Mouse (Mus musculus) testis, adult 2 months (tissue): Measurements from ENCODE around the gene Otp. TPM values are rescaled to one million over a fixed set of nuclear protein-coding genes. Genes with fewer than 3 reads are reported as not detected.

Source experiments
- H3K27ac ChIP-seq: fragments of 200-500 bp; 2 replicates; pipeline ENCODE4 v1.5.1; 2012; ENCODE audit warnings: low read depth, low read length; ENCODE audit not compliant: control insufficient read depth, insufficient read depth
- H3K27me3 ChIP-seq: fragments of 200-500 bp; 2 replicates; pipeline ENCODE4 v1.6.1; 2012; ENCODE audit warnings: mild to moderate bottlenecking, low read length, moderate library complexity; ENCODE audit not compliant: control insufficient read depth, insufficient read depth
- H3K36me3 ChIP-seq: fragments of 200-500 bp; 2 replicates; pipeline ENCODE4 v1.6.1; 2012; ENCODE audit warnings: mild to moderate bottlenecking, low read length; ENCODE audit not compliant: control insufficient read depth, insufficient read depth
- H3K4me1 ChIP-seq: fragments of 200-500 bp; 2 replicates; pipeline ENCODE4 v1.6.1; 2012; ENCODE audit warnings: low read length; ENCODE audit not compliant: control insufficient read depth, insufficient read depth
- H3K4me3 ChIP-seq: fragments of 200-500 bp; 2 replicates; pipeline ENCODE4 v1.5.1; 2012; ENCODE audit warnings: low read depth, mild to moderate bottlenecking, low read length, moderate library complexity, mixed read lengths; ENCODE audit not compliant: control insufficient read depth
- CTCF ChIP-seq: fragments of 200-500 bp; IDR thresholded peaks from 2 replicates; pipeline ENCODE4 v1.5.1; 2012; ENCODE audit warnings: low read depth, mild to moderate bottlenecking, inconsistent platforms, low read length, moderate library complexity; ENCODE audit not compliant: control insufficient read depth, insufficient read depth, insufficient replicate concordance
- POLR2A ChIP-seq: fragments of 200-500 bp; IDR thresholded peaks from 2 replicates; pipeline ENCODE4 v1.6.1; 2012; ENCODE audit warnings: low read depth, mild to moderate bottlenecking, inconsistent platforms, low read length, moderate library complexity; ENCODE audit not compliant: control insufficient read depth
- polyA plus RNA-seq: library from polyadenylated mRNA; depleted of rRNA; stranded (reverse); fragments of >200 nt; gene quantifications from 2 replicates; pipeline ENCODE4 v1.2.3, GENCODE M21; 2012; rRNA removed

Gene Otp
- polyA plus RNA-seq, 1 experiment: not detected

DNA sequence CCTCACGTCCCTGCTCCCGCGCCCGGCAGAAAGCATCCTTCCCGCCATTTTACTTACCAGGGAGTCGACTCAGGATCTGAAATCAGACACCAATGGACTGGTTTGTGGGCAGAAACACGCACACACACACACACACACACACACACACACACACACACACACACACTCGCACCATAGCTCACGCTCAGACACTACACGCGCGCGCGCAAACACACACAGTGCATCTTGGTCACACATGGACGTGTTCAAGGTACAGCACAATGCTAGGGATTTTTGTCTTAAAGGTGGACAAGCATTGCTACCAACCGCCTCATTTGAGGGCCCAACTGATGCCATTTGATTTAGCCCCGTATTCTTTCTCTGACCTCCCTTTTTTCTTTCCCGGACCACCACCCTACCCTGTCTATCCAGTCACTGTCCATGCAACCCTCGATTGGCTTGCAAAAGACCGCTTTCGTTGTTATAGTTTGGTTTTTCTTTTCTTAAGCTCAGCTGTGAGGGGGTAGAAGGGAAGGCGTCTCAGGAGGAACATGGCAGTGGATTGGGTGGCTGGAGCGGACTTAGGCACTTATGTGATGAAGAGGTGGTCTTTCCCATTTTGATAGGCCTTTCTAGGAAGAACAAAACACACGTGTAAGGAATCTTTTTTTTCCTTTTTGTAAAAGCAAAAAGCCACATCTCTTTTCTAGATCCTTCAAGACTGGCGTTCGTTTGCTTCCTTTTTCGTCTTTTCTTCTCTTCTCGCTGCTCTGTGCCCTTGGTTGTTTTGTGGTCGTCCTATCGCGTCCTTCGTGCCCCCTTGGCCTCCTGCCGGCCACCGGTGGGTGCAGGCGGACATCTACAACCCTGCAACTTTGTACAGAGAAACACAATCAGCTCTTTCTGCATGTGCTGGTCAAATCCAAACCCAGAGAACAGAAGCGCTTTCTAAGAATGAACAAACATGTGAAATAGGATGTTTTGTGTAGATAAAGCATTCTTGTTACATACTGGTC, 8.9 kb downstream of the Otp start:
- H3K27ac ChIP-seq: no peak overlapping the region
- H3K27me3 ChIP-seq: no peaks in the 10 kb centered on the region
- peaks cover 20% of the 10 kb centered on the region for H3K4me1 ChIP-seq
- 0 out of 2 replicates have a peak overlapping the region, but pooled peaks have one; percentile 7 for H3K4me3 ChIP-seq
- H3K36me3 ChIP-seq: no peaks in the 10 kb centered on the region
- TF ChIP-seq POLR2A (no peak), CTCF (no peak)

- no peak for TF ChIP-seq CTCF
- no peak for TF ChIP-seq POLR2A
- peaks cover 20% of the 10 kb centered on the region for H3K4me1 ChIP-seq
- no peaks in the 10 kb centered on the region for H3K27me3 ChIP-seq
- no peaks in the 10 kb centered on the region for H3K36me3 ChIP-seq
- H3K27ac ChIP-seq: peak overlapping the region; percentile 44
- peak overlapping the region; percentile 85 for H3K4me3 ChIP-seq
Observed at GRCm38 (mm10) chr13:94885291-94886235, 10.2 kb downstream of the Otp start.

- H3K27me3 ChIP-seq: no peaks in the 10 kb centered on the region
- no peak for TF ChIP-seq POLR2A
- no peak for TF ChIP-seq CTCF
Observed at GRCm38 (mm10) chr13:94907841-94908240, 32.4 kb downstream of the Otp start.

DNA sequence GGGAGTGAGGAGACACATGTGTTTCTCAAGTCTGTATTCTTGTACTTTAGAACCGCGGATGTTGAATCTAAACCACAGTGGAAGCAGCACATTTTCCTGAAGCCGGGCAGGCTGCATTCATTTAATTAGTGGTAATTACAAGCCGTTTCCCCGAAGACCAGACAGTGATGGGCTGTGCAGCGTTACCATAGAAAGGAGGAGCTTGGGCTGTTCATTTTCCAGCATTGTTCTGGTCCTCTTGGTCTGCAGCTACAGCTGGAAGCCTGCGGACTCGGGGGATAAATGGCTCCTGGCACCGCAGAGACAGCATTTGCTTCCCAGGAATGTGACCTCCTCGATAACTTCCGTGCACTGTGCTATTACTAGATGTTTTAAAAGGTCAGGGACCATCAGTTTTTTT, 37.6 kb downstream of the Otp start:
- H3K4me1 ChIP-seq: peaks cover 2% of the 10 kb centered on the region
- H3K36me3 ChIP-seq: no peaks in the 10 kb centered on the region
- TF ChIP-seq CTCF: no peak
- no peak for TF ChIP-seq POLR2A
- no peak overlapping the region for H3K27ac ChIP-seq
- no peaks in the 10 kb centered on the region for H3K27me3 ChIP-seq
- H3K4me3 ChIP-seq: no peak overlapping the region

More at GRCm38 (mm10) chr13:94907841-94908240, 32.4 kb downstream of the Otp start:
- peak overlapping the region; percentile 9; the same call in 1 of the 2 replicates for H3K4me3 ChIP-seq
- no peaks in the 10 kb centered on the region for H3K36me3 ChIP-seq
- H3K27ac ChIP-seq: peak overlapping the region; percentile 55
- peaks cover 4% of the 10 kb centered on the region for H3K4me1 ChIP-seq

- Histone ChIP-seq H3K4me3 (no peak overlapping the region), H3K27ac (no peak overlapping the region), H3K4me1 (no peaks in the 10 kb centered on the region), H3K27me3 (no peaks in the 10 kb centered on the region), H3K36me3 (no peaks in the 10 kb centered on the region)
- no peak for TF ChIP-seq POLR2A
- no peak for TF ChIP-seq CTCF
Observed at GRCm38 (mm10) chr13:94915654-94916053, 40.3 kb downstream of the Otp start.

DNA sequence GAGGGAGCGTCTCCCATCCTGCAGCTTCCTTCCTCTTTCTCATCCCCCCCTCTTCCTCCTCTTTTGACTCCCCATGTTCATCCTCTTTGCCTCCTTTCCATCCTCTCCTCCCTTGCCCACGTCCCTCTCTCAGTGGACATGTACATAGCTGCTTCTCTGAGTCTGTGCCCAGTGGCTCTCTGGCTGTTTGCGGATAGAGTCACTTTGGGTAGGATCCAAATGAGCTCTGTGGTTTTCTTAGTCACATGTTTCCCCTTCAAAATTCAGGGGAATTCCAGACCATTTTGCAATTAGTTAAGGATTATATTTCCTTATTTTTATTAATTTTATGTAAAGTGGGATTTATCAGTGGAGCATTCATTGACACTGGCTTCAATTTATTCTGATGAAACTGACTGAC, 52.7 kb downstream of the Otp start:
- TF ChIP-seq POLR2A (no peak), CTCF (no peak)
- H3K27ac ChIP-seq: no peak overlapping the region
- H3K4me1 ChIP-seq: peaks cover 8% of the 10 kb centered on the region
- H3K27me3 ChIP-seq: no peaks in the 10 kb centered on the region
- H3K4me3 ChIP-seq: no peak overlapping the region
- no peaks in the 10 kb centered on the region for H3K36me3 ChIP-seq

Other genes with a start within 250 kb of the Otp start
- 42.9 and 54.3 TPM in 2 replicates for gene Tbca, start 86.7 kb upstream of the Otp start, polyA plus RNA-seq
- 9.2 and 10.2 TPM in 2 replicates for gene Wdr41, start 100.7 kb downstream of the Otp start, polyA plus RNA-seq